Mouse (Mus musculus) T-helper 17 cell (primary cell): Measurements from ENCODE around the gene Brinp2.

ENCODE experiments used
- in situ Hi-C, 2 experiments: fragments of 300-600 bp; cut with MboI, MseI; formaldehyde crosslinking; loops; 1 replicate in 1 of 2; 2 replicates in 1 of 2; pipeline ENCODE4 v1.15.1; 2025; ENCODE audit warnings: high pct_unique_total_duplicates in 2 of 2

The Brinp2 gene

DNA sequence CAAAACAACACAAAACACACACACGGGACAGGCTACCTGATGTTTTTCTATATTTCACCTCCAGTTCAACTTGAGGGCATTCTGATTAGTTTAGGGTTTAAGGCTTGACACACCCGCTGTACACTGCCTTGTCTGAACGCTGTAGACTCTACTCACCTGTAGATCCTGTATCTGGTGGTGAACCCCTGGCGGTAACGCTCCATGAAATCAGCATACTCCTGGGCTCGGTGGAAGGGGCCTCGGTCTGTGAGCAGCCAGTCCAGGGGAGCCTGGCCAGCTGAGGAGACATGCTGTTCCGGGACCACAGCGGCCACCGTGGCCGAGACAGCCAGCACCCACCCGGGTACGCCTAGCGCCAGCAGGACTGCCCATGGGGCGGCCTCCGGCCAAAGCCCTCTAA lies 60.9 kb downstream of the Brinp2 start:
- in situ Hi-C loops: no loop called here

DNA sequence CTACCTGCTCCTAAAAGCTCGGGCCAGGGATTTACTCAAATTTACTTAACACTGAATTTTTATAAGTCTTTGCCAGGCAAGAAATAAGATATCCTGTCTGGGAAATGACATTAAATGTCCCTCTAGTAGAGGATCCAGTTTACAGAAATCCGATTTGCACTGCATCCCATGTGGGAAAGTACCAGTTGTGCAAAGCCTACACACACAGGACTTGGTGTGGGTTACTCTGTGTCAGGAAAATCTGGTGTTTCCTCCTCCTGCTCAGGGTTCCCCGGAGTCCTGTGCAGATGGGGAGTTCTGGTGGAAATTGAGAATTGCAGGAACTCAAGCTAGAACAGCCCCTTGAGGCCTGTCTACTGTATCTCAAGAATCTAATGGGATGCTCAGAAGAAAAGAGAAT lies 70.9 kb downstream of the Brinp2 start:
- in situ Hi-C loops: no loop called here

DNA sequence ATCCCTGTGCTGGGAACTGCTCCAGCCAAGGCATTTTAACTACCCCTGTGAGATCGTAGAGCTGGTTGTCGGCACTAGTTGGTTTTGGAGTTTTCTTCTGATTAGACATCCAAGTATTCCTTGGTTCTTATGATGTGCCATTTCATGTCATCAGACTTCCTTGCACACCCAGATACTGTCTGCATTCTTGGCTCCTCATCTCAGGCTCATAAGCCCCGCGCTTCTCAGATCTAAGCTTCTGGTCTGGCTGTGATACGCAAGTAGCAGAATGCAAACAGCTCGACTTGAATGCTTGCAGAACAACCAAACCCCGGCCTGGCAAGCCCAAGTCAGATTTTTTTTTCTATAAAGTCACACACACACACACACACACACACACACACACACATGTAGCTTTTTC lies 72.3 kb downstream of the Brinp2 start:
- in situ Hi-C loops: no loop called here

DNA sequence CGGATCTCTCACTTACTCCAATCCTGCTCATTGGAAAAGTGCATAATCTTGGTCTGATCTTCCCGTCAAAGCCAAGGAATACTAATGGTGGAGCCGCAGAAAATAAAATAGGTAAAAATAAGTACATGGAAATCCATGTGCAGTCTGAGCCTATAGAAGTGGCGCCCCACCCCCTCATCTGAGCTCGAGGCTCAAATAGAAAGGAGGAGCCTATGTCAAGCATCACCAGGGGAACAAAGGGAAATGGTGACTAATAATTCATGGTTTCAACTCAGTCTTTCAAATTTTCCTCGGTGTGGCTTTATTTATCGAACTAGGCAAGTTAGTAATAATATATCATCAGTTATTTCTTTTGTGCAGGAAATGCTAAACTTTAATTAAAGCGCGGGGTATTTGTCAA lies 84.1 kb downstream of the Brinp2 start:
- in situ Hi-C loops: no loop called here

DNA sequence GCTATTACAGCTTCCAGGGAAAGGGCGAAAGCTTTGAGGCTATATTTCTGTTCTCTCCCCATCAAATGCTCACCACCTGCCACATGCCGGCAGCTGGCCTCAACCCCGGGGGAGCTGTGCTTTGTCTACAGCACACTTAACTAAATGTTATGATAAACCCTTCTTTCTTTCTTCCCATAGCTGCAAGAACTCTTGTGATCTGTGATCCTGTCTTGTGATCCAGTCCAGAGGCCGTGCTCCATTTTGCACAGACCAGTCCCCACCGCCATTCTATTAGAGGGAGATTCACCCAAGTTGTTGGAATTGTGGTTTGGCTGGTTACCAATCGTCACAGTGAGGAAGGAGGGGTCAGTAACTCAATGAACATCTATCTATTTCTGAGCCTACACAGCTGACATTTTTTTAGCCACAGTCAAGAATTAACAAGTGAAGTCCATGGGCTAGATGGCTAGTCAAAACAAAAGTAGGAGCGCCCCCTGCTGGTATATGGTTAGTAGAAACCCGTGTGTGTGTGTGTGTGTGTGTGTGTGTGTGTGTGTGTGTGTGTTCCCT lies 89.0 kb downstream of the Brinp2 start:
- in situ Hi-C loops: no loop called here

DNA sequence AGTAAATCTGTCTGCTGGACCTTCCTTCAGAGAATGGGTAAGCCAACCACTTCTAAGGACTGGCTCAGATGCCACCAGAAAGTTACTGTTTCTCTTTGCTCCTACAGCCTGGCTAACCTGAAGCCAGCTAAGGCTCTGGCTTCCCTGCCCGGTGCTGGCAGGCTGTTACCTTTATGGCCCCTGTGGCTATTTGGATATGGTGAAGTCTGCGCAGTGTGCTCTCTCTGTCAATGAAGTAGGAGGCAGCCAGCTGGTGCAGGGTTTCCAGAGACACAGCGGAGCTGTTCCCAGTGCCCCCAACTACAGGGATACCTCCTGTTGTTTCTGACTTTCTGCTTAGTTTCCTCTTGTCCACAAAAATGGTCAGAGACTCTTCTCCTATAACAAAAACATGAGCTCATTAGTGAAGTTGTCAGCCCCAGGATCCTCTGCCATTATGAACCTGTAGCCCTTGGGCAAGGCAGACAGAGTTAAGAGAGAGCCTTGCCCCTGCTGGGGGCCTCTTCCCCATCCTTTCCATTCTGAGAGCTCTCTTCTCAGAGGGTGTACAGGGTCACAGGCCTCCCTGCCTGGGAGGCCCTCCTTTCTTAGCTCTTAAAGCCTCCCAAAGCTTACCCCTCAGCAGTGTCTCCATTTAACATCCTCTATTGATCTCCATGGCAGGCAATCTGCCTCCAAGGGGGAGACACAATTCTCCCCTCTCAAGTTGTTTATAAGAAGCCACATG lies 89.7 kb downstream of the Brinp2 start:
- in situ Hi-C loops: no loop called here

DNA sequence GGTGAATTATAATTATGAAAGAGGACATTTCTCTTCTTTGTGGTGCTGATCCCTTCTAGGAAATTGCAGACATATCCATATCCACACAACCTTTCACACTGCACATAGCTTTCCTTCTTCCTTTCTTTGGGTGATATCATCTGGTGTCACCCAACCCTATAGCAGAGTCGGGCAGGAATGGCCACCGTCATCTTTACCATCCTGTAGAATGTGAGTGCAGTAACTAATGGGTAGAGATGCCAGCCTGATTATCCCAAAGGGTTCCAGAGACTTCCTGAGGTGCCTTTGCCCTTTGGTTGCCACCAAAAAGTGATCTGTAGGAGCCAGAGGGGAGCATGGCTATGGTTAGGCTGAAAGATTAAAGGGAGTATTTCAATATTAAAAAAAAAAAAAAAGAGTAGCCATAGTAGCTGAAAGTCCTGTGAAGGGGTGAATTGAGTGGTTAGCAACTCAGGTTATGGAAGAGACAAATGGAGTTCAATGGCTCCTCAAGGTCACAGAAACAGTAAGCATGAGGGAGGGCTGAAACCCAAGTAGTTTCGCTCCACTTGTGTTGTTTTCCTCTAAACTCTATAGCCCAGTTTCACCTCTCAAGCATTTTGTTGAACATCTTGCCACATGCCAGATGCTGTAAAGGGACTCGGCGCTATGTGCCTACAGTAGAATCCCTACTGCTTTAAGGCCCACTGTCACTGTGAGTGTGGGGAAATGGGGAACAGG lies 96.5 kb downstream of the Brinp2 start:
- in situ Hi-C loops: no loop called here

DNA sequence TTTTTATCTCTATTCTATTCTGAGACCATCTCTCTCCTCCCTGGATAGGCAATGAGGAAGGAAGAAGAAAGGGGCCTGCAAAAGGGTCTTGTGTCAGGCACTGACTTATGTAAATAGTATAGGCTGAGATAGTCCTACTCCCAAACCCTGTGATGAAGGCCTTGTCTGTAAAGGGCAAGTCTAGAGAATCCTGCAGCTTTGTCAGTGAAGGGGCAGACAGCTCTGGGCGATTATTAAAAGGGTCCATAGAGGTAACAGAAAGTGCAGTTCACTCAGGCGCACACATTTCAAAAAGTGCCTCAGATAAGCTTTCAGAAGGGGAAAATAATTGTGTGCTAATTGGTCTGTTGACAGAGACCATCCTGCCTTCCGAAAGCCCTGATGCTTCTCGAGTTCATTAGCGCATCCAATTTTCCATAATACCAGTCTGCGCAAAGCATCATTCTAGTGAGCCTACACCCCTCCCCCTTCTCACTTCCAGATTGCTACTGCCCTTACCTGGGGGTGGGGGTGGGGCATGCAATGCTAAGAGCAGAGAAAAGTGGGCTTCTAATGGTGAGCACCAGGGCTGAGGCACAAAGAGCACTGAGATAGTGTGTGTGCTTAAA lies 97.3 kb downstream of the Brinp2 start:
- in situ Hi-C loops: no loop called here

DNA sequence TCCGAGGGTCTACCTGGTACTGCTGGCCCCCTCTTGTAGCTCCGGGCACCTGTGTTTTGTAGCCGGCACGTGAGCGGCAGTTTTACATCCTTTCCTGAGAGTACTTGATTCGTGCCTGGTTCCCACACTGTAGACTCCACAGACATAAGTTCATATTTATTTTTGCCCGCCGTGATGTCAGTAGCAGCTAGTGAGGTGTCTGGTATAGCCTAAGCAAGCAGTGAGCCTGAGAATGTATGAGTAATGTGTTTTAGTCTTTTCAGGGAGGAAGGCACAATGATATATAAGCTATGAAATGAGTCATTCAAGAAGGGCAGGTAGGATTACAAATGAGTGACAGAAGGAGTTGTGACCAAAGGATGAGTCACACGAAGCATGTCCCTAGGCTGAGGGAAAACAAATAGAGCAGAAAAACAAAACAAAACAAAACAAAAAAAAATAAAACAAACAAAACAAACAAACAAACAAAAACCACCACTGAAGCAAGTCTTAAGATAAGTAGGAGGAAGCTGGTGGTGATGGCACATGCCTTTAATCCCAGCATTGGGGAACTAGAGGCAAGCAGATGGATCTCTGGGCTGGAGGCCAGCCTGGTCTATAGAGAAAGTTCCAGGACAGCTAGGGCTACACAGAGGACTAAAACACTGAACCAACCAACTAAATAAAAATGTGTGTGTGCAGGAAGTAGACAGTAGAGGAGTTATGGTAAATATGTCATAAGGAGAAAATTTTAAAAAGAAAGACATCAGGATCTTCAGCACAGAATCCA lies 100.0 kb downstream of the Brinp2 start:
- in situ Hi-C loops: no loop called here

DNA sequence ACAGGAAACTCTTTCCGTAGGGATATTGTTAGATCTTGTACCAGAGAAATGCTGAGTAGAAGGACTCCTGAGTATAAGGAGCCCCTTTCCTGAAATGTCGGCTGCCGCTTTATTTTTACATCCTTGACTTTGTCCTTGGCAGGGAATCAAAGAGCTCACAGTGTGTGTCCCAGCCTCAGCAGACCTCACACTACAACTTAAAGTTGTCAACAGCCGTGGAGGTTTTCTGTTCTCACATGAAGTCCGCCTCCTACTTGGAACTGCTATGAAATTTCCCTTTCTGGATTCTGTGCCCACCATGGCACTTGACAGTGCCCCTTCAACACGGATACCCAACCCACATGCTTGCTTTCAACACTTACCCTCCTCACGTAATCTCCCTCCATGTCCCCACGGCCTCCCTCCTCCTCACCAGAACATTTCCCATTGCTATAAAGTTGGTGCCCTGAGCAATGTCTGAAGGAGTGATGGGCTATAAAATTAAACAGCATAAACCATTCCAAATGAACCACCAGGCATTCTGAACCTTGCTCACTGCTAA lies 103.4 kb downstream of the Brinp2 start:
- in situ Hi-C loops: no loop called here

DNA sequence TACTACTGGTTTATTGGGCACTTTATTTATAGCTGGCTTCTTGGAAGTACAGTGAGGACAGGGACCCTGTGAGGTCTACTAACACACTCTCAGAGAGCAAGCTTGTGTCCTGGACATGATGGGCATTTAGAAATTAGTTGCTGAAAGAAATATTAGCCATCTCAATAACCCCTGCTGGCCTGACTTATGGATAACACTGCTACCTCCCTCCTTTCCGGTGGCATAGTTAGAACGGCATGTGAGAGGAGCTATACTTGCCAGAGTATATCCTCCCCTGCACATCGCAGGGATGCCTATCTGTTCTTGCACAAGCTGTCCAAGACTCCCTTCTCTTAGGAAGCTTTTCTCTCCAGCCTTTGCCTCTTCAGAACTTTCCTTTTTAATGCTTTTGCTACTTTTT lies 107.9 kb downstream of the Brinp2 start:
- in situ Hi-C loops: no loop called here

DNA sequence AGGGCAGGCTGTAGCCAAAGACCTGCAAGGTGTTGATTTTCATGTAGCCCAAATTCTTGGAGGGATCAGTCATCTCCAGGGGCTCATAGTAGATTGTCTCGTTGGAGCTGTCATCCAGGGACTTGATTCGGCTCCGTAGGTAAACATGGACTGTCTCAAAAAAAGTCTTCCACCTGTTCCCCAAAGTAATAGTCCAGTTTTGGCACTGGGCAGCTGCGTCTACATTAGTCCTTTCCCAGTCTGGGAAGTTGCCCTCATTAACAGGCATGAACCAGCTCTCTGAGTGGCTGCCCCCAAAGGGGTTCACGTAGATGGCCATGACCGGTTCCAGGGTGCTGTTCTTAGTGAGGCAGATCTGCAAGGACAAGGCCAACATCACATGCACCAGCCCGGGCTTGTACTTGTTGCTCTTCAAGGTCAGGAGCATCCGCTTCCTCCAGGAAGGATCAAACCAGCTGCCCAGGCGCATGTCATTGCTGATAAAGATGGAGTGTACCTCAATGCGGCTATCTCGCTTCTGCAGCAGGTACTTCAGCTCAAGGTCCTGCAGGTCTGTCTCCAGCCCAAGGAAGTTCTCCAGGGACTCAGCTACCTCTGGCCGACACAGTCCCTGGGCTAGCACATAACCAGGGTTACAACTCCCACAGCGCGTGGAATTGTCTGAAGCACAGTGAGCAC lies 109.5 kb downstream of the Brinp2 start:
- in situ Hi-C loops: no loop called here

DNA sequence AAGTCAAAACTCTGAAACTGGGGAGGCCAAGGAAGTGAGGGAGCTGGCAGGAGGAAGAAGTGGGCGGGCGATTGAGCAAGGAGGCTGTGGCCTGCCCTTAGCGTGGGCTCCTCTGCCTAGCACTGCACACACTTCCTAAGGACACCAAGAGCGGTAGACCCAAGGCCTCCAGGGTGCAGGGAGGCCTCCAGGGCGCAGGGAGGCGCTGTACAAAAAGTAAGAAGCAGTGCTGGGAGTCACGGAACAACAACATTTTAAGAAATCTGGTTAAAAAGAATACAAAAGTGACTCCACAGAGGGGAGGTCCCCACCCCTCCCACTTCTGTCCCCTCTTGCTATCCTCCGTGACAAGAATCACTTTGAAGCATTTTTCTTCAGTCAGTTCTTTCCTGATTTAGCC lies 110.6 kb downstream of the Brinp2 start:
- in situ Hi-C loops: no loop called here

DNA sequence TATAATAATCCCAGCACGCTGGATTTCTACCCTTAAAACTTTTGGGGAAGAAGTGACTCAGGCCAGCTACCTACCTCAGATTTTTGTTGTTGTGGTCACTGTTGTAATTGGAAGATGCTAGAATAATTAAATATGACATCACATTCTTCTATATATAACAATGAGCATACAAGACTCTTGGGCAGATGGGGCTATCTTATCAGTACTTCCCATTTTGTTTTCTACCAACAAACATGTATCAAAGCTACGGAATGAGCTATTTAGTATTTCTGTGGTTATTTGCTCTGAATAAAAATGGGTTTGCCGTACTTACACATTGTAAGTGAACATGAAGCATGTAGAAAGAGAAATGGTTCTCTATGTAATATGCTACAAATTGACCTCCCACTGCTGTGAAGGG lies 112.1 kb downstream of the Brinp2 start:
- in situ Hi-C loops: no loop called here

DNA sequence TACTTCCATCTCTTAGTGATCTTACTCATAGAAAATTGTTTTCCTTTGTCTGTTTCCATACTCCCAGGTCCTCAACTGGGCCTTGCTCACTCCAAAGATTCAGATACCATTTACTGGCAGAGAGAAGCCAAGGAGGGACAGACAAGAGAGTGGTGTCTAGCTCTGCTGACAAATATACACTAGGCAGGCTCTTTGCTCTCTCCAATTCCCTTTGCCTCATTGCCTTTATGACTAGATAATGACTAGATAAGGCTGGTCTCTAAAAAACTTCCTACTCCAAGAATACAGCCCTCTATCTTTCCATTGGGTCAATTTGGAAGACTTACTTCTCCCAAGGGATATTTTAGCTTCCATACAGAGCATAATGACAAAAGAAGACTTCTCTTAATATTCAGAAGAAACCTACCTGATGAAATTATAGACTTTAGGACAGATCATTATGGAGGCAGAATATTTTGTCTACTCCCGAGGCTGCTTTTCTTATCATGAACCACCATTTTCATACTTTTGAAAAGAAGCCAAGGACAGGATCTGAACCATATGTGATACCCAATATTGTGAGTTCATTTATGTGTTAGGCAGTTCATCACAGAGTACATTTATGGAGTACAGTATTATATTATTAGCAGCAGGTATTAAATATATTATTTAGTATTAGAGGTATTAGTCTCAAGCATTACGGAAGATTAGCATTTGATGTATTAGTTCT lies 114.1 kb downstream of the Brinp2 start:
- in situ Hi-C loops: no loop called here

DNA sequence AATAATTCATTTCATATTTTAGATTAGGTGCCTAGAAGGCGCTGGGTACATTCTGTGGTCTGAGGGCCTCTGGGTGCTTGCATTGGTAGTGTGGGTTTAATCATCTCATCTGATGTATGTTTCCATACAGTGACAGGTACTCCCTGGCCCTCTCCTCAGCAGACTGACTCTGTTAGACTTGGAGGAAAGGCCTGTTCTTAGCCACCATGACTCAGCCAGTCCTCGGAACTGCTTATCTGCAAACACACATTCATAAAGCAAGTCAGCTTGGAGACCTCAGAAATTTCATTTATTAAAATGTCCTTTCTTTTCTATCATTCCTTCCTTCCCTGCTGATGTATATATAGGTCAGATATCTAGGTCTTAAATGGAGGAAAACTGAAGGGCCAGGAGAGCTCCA lies 116.3 kb downstream of the Brinp2 start:
- in situ Hi-C loops: no loop called here

DNA sequence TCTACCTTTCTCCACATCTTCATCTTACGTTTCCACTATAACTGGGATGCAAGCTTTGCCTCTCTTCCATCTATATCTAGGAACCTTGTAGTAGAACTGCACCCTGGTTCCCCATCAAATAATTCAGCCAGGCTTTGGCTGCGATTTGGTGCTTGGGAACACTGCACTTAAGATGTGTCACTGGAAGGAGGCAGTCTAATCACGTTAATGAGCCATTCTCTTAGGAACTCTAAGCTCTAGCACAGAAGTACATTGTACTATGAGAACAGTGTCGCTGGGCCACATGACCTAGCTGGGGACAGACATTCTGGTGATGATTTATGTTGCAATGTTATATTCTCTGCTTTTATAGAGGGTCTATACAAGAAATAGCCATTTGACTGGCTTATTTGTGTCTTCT lies 117.4 kb downstream of the Brinp2 start:
- in situ Hi-C loops: no loop called here

DNA sequence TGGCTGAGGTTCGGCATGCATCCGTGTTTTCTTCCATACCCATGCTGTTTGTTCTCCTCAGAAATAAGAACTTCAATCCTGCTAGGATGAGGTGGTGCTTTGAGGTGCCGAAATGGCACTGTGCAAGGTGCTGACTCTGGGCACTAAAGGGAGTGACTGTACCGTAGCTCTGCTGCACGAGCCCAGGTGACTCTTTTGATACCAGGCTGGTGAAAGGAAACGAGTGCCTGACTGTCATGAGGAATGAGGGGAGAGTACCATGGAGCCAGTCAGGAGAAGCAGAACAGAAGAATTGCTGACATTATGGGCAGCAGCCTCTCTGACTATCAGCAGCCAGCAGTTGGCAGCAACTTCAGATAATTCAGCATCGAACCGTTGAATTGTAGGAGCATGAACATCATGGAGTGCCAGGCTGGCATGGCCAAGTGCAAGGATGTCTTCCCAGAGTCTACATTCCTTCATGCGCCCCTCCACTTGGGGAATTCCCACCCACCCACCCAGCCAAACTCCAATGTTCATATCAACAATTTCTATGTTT lies 127.4 kb downstream of the Brinp2 start:
- in situ Hi-C loops: no loop called here

DNA sequence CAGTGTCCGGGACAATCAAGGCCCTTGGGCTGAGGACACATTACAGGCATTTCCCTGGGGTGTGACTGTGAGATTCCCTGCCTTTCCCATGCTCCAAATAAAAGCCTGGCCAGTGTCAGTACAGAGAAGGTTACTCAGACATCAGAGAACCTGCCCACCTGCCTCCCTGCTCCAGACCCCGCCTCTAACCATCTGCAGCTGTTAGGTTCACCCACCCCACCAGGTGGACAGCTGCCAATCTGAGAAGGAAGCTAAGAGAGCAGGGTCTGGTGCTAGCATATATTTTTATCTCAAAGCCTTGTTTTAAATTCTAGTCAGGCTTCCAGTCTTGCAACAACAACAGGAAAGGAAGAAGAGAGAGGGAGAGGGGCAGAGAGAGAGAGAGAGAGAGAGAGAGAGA lies 128.9 kb downstream of the Brinp2 start:
- in situ Hi-C loops: no loop called here

DNA sequence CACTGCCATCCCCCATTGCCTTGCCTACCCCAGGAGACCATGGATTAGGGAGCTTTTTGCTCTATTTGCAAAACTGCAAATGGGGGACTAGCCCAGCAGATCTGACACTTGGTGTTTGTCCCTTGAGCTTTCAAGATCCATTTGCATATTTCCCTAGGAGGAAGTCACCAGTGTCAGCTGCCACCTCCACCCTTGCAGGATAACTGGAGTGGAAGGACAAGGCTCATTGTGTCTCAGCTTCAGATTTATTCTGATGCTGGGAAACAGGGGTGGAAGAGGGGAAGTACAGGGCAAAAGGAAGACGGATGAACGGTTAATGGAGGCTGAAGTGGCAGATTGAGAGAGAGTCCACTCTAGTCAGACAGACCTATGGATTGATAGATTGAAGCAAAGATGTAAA lies 129.4 kb downstream of the Brinp2 start:
- in situ Hi-C loops: no loop called here
